Mouse (Mus musculus): ENCODE results near the gene Sorbs1. TPM values are rescaled to one million over a fixed set of nuclear protein-coding genes. Genes with fewer than 3 reads are reported as not detected.

Sorbs1 gene
- polyA plus RNA-seq, 2 experiments = 35.3 to 40.6 TPM

- Histone ChIP-seq H3K9me3 (ENCODE audit: control insufficient read depth, low read length) (no peaks in the 10 kb centered on the region), H3K4me1 (ENCODE audit: control insufficient read depth, insufficient read depth, low read length) (peaks cover 28% of the 10 kb centered on the region), H3K4me3 (replicated peaks; ENCODE audit: low read length) (no peak overlapping the region), H3K4me2 (replicated peaks; ENCODE audit: low read depth, low read length, severe bottlenecking) (no peak overlapping the region), H3K36me3 (ENCODE audit: control insufficient read depth, insufficient read depth, low read length) (no peaks in the 10 kb centered on the region), H3K9ac (ENCODE audit: low read depth, low read length, severe bottlenecking) (no peak overlapping the region), H3K27me3 (ENCODE audit: control insufficient read depth, insufficient read depth, low read length) (no peaks in the 10 kb centered on the region), H3K27ac (replicated peaks; ENCODE audit: low read depth, low read length) (no peak overlapping the region)
- ATAC-seq (ENCODE audit: low FRiP score, low read depth) = no peak
- DNase-seq (ENCODE audit: low spot score) = no peak
- no peak for TF ChIP-seq POLR2A (IDR thresholded peaks at IDR 0.05; ENCODE audit: borderline replicate concordance, extremely low read depth, insufficient read depth, insufficient read length)
- 92% methylated on average over 2 of the region's 2 CpGs for WGBS
Observed at GRCm38 (mm10) chr19:40491442-40491841, 22.1 kb downstream of the Sorbs1 start.

- Histone ChIP-seq H3K4me2 (replicated peaks; ENCODE audit: low read depth, low read length, severe bottlenecking) (no peak overlapping the region), H3K9me3 (ENCODE audit: control insufficient read depth, low read length) (no peaks in the 10 kb centered on the region), H3K27me3 (ENCODE audit: control insufficient read depth, insufficient read depth, low read length) (no peaks in the 10 kb centered on the region), H3K9ac (ENCODE audit: low read depth, low read length, severe bottlenecking) (no peak overlapping the region), H3K4me3 (replicated peaks; ENCODE audit: low read length) (no peak overlapping the region), H3K4me1 (ENCODE audit: control insufficient read depth, insufficient read depth, low read length) (peaks cover 28% of the 10 kb centered on the region), H3K27ac (replicated peaks; ENCODE audit: low read depth, low read length) (no peak overlapping the region), H3K36me3 (ENCODE audit: control insufficient read depth, insufficient read depth, low read length) (no peaks in the 10 kb centered on the region)
- DNase-seq (ENCODE audit: low spot score) (peak; percentile 30), ATAC-seq (ENCODE audit: low FRiP score, low read depth) (peak; percentile 30; the same call in 1 of the 2 replicates)
- 54% methylated on average over 8 of the region's 8 CpGs for WGBS
- no peak for TF ChIP-seq POLR2A (IDR thresholded peaks at IDR 0.05; ENCODE audit: borderline replicate concordance, extremely low read depth, insufficient read depth, insufficient read length)
Observed at GRCm38 (mm10) chr19:40490765-40491164, 22.8 kb downstream of the Sorbs1 start.

- H3K4me3 ChIP-seq (replicated peaks; ENCODE audit: low read length) = no peak overlapping the region
- ATAC-seq (ENCODE audit: low FRiP score, low read depth) = no peak
- no peaks in the 10 kb centered on the region for H3K36me3 ChIP-seq (ENCODE audit: control insufficient read depth, insufficient read depth, low read length)
- no peak for DNase-seq (ENCODE audit: low spot score)
- H3K27ac ChIP-seq (replicated peaks; ENCODE audit: low read depth, low read length) = no peak overlapping the region
- 71% methylated on average over 6 of the region's 6 CpGs for WGBS
- no peak for TF ChIP-seq POLR2A (IDR thresholded peaks at IDR 0.05; ENCODE audit: borderline replicate concordance, extremely low read depth, insufficient read depth, insufficient read length)
- H3K27me3 ChIP-seq (ENCODE audit: control insufficient read depth, insufficient read depth, low read length) = no peaks in the 10 kb centered on the region
- H3K4me2 ChIP-seq (replicated peaks; ENCODE audit: low read depth, low read length, severe bottlenecking) = no peak overlapping the region
- H3K9ac ChIP-seq (ENCODE audit: low read depth, low read length, severe bottlenecking) = no peak overlapping the region
- no peaks in the 10 kb centered on the region for H3K9me3 ChIP-seq (ENCODE audit: control insufficient read depth, low read length)
- peaks cover 32% of the 10 kb centered on the region for H3K4me1 ChIP-seq (ENCODE audit: control insufficient read depth, insufficient read depth, low read length)
Observed at GRCm38 (mm10) chr19:40489633-40490032, 23.9 kb downstream of the Sorbs1 start.

- no peak for DNase-seq (ENCODE audit: low spot score)
- no peaks in the 10 kb centered on the region for H3K9me3 ChIP-seq (ENCODE audit: control insufficient read depth, low read length)
- no peak for ATAC-seq (ENCODE audit: low FRiP score, low read depth)
- no peak overlapping the region for H3K4me3 ChIP-seq (replicated peaks; ENCODE audit: low read length)
- no peak overlapping the region for H3K4me2 ChIP-seq (replicated peaks; ENCODE audit: low read depth, low read length, severe bottlenecking)
- no peaks in the 10 kb centered on the region for H3K36me3 ChIP-seq (ENCODE audit: control insufficient read depth, insufficient read depth, low read length)
- no peak for TF ChIP-seq POLR2A (IDR thresholded peaks at IDR 0.05; ENCODE audit: borderline replicate concordance, extremely low read depth, insufficient read depth, insufficient read length)
- no peak overlapping the region for H3K27ac ChIP-seq (replicated peaks; ENCODE audit: low read depth, low read length)
- 72% methylated on average over 8 of the region's 8 CpGs for WGBS
- peaks cover 32% of the 10 kb centered on the region for H3K4me1 ChIP-seq (ENCODE audit: control insufficient read depth, insufficient read depth, low read length)
- H3K9ac ChIP-seq (ENCODE audit: low read depth, low read length, severe bottlenecking) = no peak overlapping the region
- H3K27me3 ChIP-seq (ENCODE audit: control insufficient read depth, insufficient read depth, low read length) = no peaks in the 10 kb centered on the region
Observed at GRCm38 (mm10) chr19:40488853-40489454, 24.6 kb downstream of the Sorbs1 start.

GRCm38 (mm10) chr19:40487561-40487960 is 26.0 kb downstream of the Sorbs1 start:
- DNase-seq (ENCODE audit: low spot score) = no peak

More at GRCm38 (mm10) chr19:40487561-40487960, 26.0 kb downstream of the Sorbs1 start:
- no peaks in the 10 kb centered on the region for H3K9me3 ChIP-seq (ENCODE audit: control insufficient read depth, low read length)
- TF ChIP-seq POLR2A (IDR thresholded peaks at IDR 0.05; ENCODE audit: borderline replicate concordance, extremely low read depth, insufficient read depth, insufficient read length) = no peak
- no peak overlapping the region for H3K27ac ChIP-seq (replicated peaks; ENCODE audit: low read depth, low read length)
- no peaks in the 10 kb centered on the region for H3K27me3 ChIP-seq (ENCODE audit: control insufficient read depth, insufficient read depth, low read length)
- H3K4me2 ChIP-seq (replicated peaks; ENCODE audit: low read depth, low read length, severe bottlenecking) = no peak overlapping the region
- no peak for ATAC-seq (ENCODE audit: low FRiP score, low read depth)
- no peaks in the 10 kb centered on the region for H3K36me3 ChIP-seq (ENCODE audit: control insufficient read depth, insufficient read depth, low read length)
- peaks cover 28% of the 10 kb centered on the region for H3K4me1 ChIP-seq (ENCODE audit: control insufficient read depth, insufficient read depth, low read length)
- no peak overlapping the region for H3K9ac ChIP-seq (ENCODE audit: low read depth, low read length, severe bottlenecking)
- H3K4me3 ChIP-seq (replicated peaks; ENCODE audit: low read length) = no peak overlapping the region
- 66% methylated on average over 11 of the region's 11 CpGs for WGBS
